Mouse (Mus musculus): ENCODE data around the gene Lrrc1. TPM values are rescaled to one million over a fixed set of nuclear protein-coding genes. Genes with fewer than 3 reads are reported as not detected.

Gene Lrrc1
- total and polyA plus RNA-seq, 3 experiments = 5.3 to 12.1 TPM; not detected in 1

GRCm38 (mm10) chr9:77537357-77537756, 7.3 kb downstream of the Lrrc1 start:
- H3K4me1 ChIP-seq (ENCODE audit: control insufficient read depth in 1 of 2, insufficient read depth in 2 of 2, low read length in 2 of 2) = peaks cover 0 to 4% of the 10 kb centered on the region in 2 experiments; a peak in 1 of 4 replicates
- no peaks in the 10 kb centered on the region for H3K79me2 ChIP-seq (ENCODE audit: control insufficient read depth, insufficient read depth, low read length, poor library complexity)
- H3K9ac ChIP-seq (ENCODE audit: control insufficient read depth, low read depth, low read length, poor library complexity, severe bottlenecking) = no peak overlapping the region
- no peak overlapping the region for H3K27ac ChIP-seq (ENCODE audit: control insufficient read depth, low read depth, low read length)
- 0 out of 4 replicates have a peak, but pooled peaks cover 0 to 2% of the 10 kb centered on the region in 2 experiments for H3K36me3 ChIP-seq (ENCODE audit: control insufficient read depth in 1 of 2, insufficient read depth in 2 of 2, low read length in 2 of 2)
- H3K27me3 ChIP-seq (ENCODE audit: control insufficient read depth in 1 of 2, insufficient read depth in 2 of 2, low read length in 2 of 2) = no peaks in the 10 kb centered on the region
- DNase-seq (ENCODE audit: low read depth, low spot score) = no peak
- no peaks in the 10 kb centered on the region for H3K9me3 ChIP-seq (replicated peaks; ENCODE audit: insufficient read depth, low read length)
- TF ChIP-seq CHD1 (IDR thresholded peaks at IDR 0.05; ENCODE audit: low read depth, low read length) (no peak), NELFE (IDR thresholded peaks at IDR 0.05; ENCODE audit: low read depth, low read length) (no peak), POLR2AphosphoS5 (IDR thresholded peaks at IDR 0.05; ENCODE audit: borderline replicate concordance, low read depth, low read length) (no peak), SMC3 (IDR thresholded peaks at IDR 0.05; ENCODE audit: low read depth, low read length) (no peak), E2F4 (IDR thresholded peaks at IDR 0.05; ENCODE audit: borderline replicate concordance, low read depth, low read length) (no peak), JUND (IDR thresholded peaks at IDR 0.05; ENCODE audit: low read depth, low read length) (no peak)
- no peak overlapping the region for H3K4me3 ChIP-seq (ENCODE audit: control insufficient read depth in 1 of 2, insufficient read depth in 1 of 2, low read depth in 2 of 2, low read length in 2 of 2)

- H3K4me1 ChIP-seq (ENCODE audit: control insufficient read depth in 1 of 2, insufficient read depth in 2 of 2, low read length in 2 of 2) = peaks cover 0 to 4% of the 10 kb centered on the region in 2 experiments; a peak in 1 of 4 replicates
- H3K79me2 ChIP-seq (ENCODE audit: control insufficient read depth, insufficient read depth, low read length, poor library complexity) = no peaks in the 10 kb centered on the region
- DNase-seq (ENCODE audit: low read depth, low spot score) = no peak
- H3K27me3 ChIP-seq (ENCODE audit: control insufficient read depth in 1 of 2, insufficient read depth in 2 of 2, low read length in 2 of 2) = no peaks in the 10 kb centered on the region
- TF ChIP-seq SMC3 (IDR thresholded peaks at IDR 0.05; ENCODE audit: low read depth, low read length) (no peak), MAFK (IDR thresholded peaks at IDR 0.05; ENCODE audit: borderline replicate concordance, low read depth, low read length) (no peak), CHD1 (IDR thresholded peaks at IDR 0.05; ENCODE audit: low read depth, low read length) (no peak), USF1 (IDR thresholded peaks at IDR 0.05; ENCODE audit: low read depth, low read length) (no peak)
- H3K27ac ChIP-seq (ENCODE audit: control insufficient read depth, low read depth, low read length) = no peak overlapping the region
- H3K4me3 ChIP-seq (ENCODE audit: control insufficient read depth in 1 of 2, insufficient read depth in 1 of 2, low read depth in 2 of 2, low read length in 2 of 2) = no peak overlapping the region
- 0 out of 4 replicates have a peak, but pooled peaks cover 0 to 2% of the 10 kb centered on the region in 2 experiments for H3K36me3 ChIP-seq (ENCODE audit: control insufficient read depth in 1 of 2, insufficient read depth in 2 of 2, low read length in 2 of 2)
- H3K9me3 ChIP-seq (replicated peaks; ENCODE audit: insufficient read depth, low read length) = no peaks in the 10 kb centered on the region
- no peak overlapping the region for H3K9ac ChIP-seq (ENCODE audit: control insufficient read depth, low read depth, low read length, poor library complexity, severe bottlenecking)
These were observed 7.8 kb downstream of the Lrrc1 start for GRCm38 (mm10) chr9:77536832-77537231.

GRCm38 (mm10) chr9:77536286-77536685, 8.4 kb downstream of the Lrrc1 start:
- H3K36me3 ChIP-seq (ENCODE audit: control insufficient read depth in 1 of 2, insufficient read depth in 2 of 2, low read length in 2 of 2) = 0 out of 4 replicates have a peak, but pooled peaks cover 0 to 2% of the 10 kb centered on the region in 2 experiments
- no peaks in the 10 kb centered on the region for H3K79me2 ChIP-seq (ENCODE audit: control insufficient read depth, insufficient read depth, low read length, poor library complexity)
- H3K9me3 ChIP-seq (replicated peaks; ENCODE audit: insufficient read depth, low read length) = no peaks in the 10 kb centered on the region
- no peak for TF ChIP-seq ZNF384 (IDR thresholded peaks at IDR 0.05; ENCODE audit: low read depth, low read length)
- no peak for TF ChIP-seq MAX (IDR thresholded peaks at IDR 0.05; ENCODE audit: low read length)
- TF ChIP-seq MYC (IDR thresholded peaks at IDR 0.05; ENCODE audit: low read depth, low read length) = no peak
- TF ChIP-seq ELF1 (IDR thresholded peaks at IDR 0.05; ENCODE audit: low read depth, low read length) = no peak
- TF ChIP-seq MYB (IDR thresholded peaks at IDR 0.05; ENCODE audit: low read depth, low read length) = no peak
- no peak for TF ChIP-seq EP300 (IDR thresholded peaks at IDR 0.05; ENCODE audit: low read depth in 1 of 2, low read length in 2 of 2)
- no peak for TF ChIP-seq MEF2A (IDR thresholded peaks at IDR 0.05; ENCODE audit: extremely low read depth, insufficient replicate concordance, low read depth, low read length, poor library complexity, severe bottlenecking)
- TF ChIP-seq NELFE (IDR thresholded peaks at IDR 0.05; ENCODE audit: low read depth, low read length) = no peak
- TF ChIP-seq ZC3H11A (IDR thresholded peaks at IDR 0.05; ENCODE audit: low read depth, low read length) = no peak
- TF ChIP-seq SMC3 (IDR thresholded peaks at IDR 0.05; ENCODE audit: low read depth, low read length) = no peak
- no peak for TF ChIP-seq USF1 (IDR thresholded peaks at IDR 0.05; ENCODE audit: low read depth, low read length)
- TF ChIP-seq RAD21 (IDR thresholded peaks at IDR 0.05; ENCODE audit: low read depth, low read length) = no peak
- TF ChIP-seq HCFC1 (IDR thresholded peaks at IDR 0.05; ENCODE audit: low read depth, low read length) = no peak
- no peak for TF ChIP-seq SIN3A (IDR thresholded peaks at IDR 0.05; ENCODE audit: low read length)
- TF ChIP-seq BHLHE40 (IDR thresholded peaks at IDR 0.05; ENCODE audit: borderline replicate concordance, low read depth, low read length) = no peak
- no peak for TF ChIP-seq MAZ (IDR thresholded peaks at IDR 0.05; ENCODE audit: low read depth, low read length)
- TF ChIP-seq TAL1 (IDR thresholded peaks at IDR 0.05; ENCODE audit: low read length) = no peak
- peaks cover 0 to 4% of the 10 kb centered on the region in 2 experiments; a peak in 1 of 4 replicates for H3K4me1 ChIP-seq (ENCODE audit: control insufficient read depth in 1 of 2, insufficient read depth in 2 of 2, low read length in 2 of 2)
- H3K27ac ChIP-seq (ENCODE audit: control insufficient read depth, low read depth, low read length) = no peak overlapping the region
- no peak overlapping the region for H3K4me3 ChIP-seq (ENCODE audit: control insufficient read depth in 1 of 2, insufficient read depth in 1 of 2, low read depth in 2 of 2, low read length in 2 of 2)
- no peaks in the 10 kb centered on the region for H3K27me3 ChIP-seq (ENCODE audit: control insufficient read depth in 1 of 2, insufficient read depth in 2 of 2, low read length in 2 of 2)
- DNase-seq (ENCODE audit: low read depth, low spot score) = no peak
- no peak overlapping the region for H3K9ac ChIP-seq (ENCODE audit: control insufficient read depth, low read depth, low read length, poor library complexity, severe bottlenecking)

Measured in MEL (cell line).